Mouse (Mus musculus): ENCODE measurements around the gene F12. TPM values are rescaled to one million over a fixed set of nuclear protein-coding genes. Genes with fewer than 3 reads are reported as not detected.
A peak's percentile ranks its signal among the peaks of the same experiment; 100 is the strongest.

F12 gene
- polyA plus RNA-seq, 1 experiment from 2014 or later, result 5.6 TPM

- Histone ChIP-seq H3K27me3 (ENCODE audit: control insufficient read depth, insufficient read depth, low read length) (peaks cover 4% of the 10 kb centered on the region; the same call in 1 of the 2 replicates), H3K27ac (ENCODE audit: low read length) (peak overlapping the region; percentile 23; the same call in 1 of the 2 replicates), H3K4me2 (ENCODE audit: low read depth, low read length) (peak overlapping the region; percentile 100), H3K4me3 (replicated peaks; ENCODE audit: low read length) (peak overlapping the region; percentile 59), H3K9me3 (replicated peaks; ENCODE audit: control insufficient read depth, low read length) (no peaks in the 10 kb centered on the region), H3K9ac (ENCODE audit: low read length) (peak overlapping the region; percentile 79), H3K36me3 (ENCODE audit: control insufficient read depth, insufficient read depth, low read length) (peaks cover 8% of the 10 kb centered on the region), H3K4me1 (ENCODE audit: control insufficient read depth, insufficient read depth, low read length) (peaks cover 17% of the 10 kb centered on the region)
- peak; percentile 71 for ATAC-seq (ENCODE audit: insufficient read depth, low FRiP score)
- 1% methylated on average over 54 of the region's 54 CpGs for WGBS
Observed at GRCm38 (mm10) chr13:55471156-55471818, 44.7 kb upstream of the F12 start.

- Histone ChIP-seq H3K9me3 (replicated peaks; ENCODE audit: control insufficient read depth, low read length) (no peaks in the 10 kb centered on the region), H3K4me3 (replicated peaks; ENCODE audit: low read length) (no peak overlapping the region), H3K27ac (ENCODE audit: low read length) (no peak overlapping the region), H3K27me3 (ENCODE audit: control insufficient read depth, insufficient read depth, low read length) (peaks cover 4% of the 10 kb centered on the region; the same call in 1 of the 2 replicates), H3K4me2 (ENCODE audit: low read depth, low read length) (no peak overlapping the region), H3K4me1 (ENCODE audit: control insufficient read depth, insufficient read depth, low read length) (peaks cover 17% of the 10 kb centered on the region), H3K9ac (ENCODE audit: low read length) (peak overlapping the region; percentile 79; the same call in 1 of the 2 replicates), H3K36me3 (ENCODE audit: control insufficient read depth, insufficient read depth, low read length) (peaks cover 2% of the 10 kb centered on the region; the same call in 1 of the 2 replicates)
- 76% methylated on average over 9 of the region's 9 CpGs for WGBS
- no peak for ATAC-seq (ENCODE audit: insufficient read depth, low FRiP score)
Observed at GRCm38 (mm10) chr13:55470372-55470771, 43.8 kb upstream of the F12 start.

GRCm38 (mm10) chr13:55468851-55469560 lies 42.4 kb upstream of the F12 start:
- Histone ChIP-seq H3K4me3 (replicated peaks; ENCODE audit: low read length) (no peak overlapping the region), H3K4me2 (ENCODE audit: low read depth, low read length) (no peak overlapping the region), H3K4me1 (ENCODE audit: control insufficient read depth, insufficient read depth, low read length) (peaks cover 26% of the 10 kb centered on the region), H3K36me3 (ENCODE audit: control insufficient read depth, insufficient read depth, low read length) (no peaks in the 10 kb centered on the region), H3K9ac (ENCODE audit: low read length) (no peak overlapping the region), H3K27ac (ENCODE audit: low read length) (no peak overlapping the region), H3K27me3 (ENCODE audit: control insufficient read depth, insufficient read depth, low read length) (peaks cover 4% of the 10 kb centered on the region; the same call in 1 of the 2 replicates), H3K9me3 (replicated peaks; ENCODE audit: control insufficient read depth, low read length) (no peaks in the 10 kb centered on the region)
- ATAC-seq (ENCODE audit: insufficient read depth, low FRiP score), result no peak
- 42% methylated on average over 13 of the region's 13 CpGs for WGBS

- Histone ChIP-seq H3K9me3 (replicated peaks; ENCODE audit: control insufficient read depth, low read length) (no peaks in the 10 kb centered on the region), H3K27me3 (ENCODE audit: control insufficient read depth, insufficient read depth, low read length) (peaks cover 4% of the 10 kb centered on the region; the same call in 1 of the 2 replicates), H3K4me1 (ENCODE audit: control insufficient read depth, insufficient read depth, low read length) (peaks cover 15% of the 10 kb centered on the region), H3K4me3 (replicated peaks; ENCODE audit: low read length) (no peak overlapping the region), H3K36me3 (ENCODE audit: control insufficient read depth, insufficient read depth, low read length) (no peaks in the 10 kb centered on the region), H3K9ac (ENCODE audit: low read length) (no peak overlapping the region), H3K27ac (ENCODE audit: low read length) (no peak overlapping the region), H3K4me2 (ENCODE audit: low read depth, low read length) (no peak overlapping the region)
- WGBS, result 74% methylated on average over 5 of the region's 5 CpGs
- no peak for ATAC-seq (ENCODE audit: insufficient read depth, low FRiP score)
Observed at GRCm38 (mm10) chr13:55465830-55466440, 39.3 kb upstream of the F12 start.

GRCm38 (mm10) chr13:55465184-55465583 lies 38.6 kb upstream of the F12 start:
- Histone ChIP-seq H3K36me3 (ENCODE audit: control insufficient read depth, insufficient read depth, low read length) (no peaks in the 10 kb centered on the region), H3K27me3 (ENCODE audit: control insufficient read depth, insufficient read depth, low read length) (no peaks in the 10 kb centered on the region), H3K4me3 (replicated peaks; ENCODE audit: low read length) (peak overlapping the region; percentile 66; the same call in 1 of the 2 replicates), H3K9me3 (replicated peaks; ENCODE audit: control insufficient read depth, low read length) (no peaks in the 10 kb centered on the region), H3K27ac (ENCODE audit: low read length) (no peak overlapping the region), H3K9ac (ENCODE audit: low read length) (peak overlapping the region; percentile 83), H3K4me2 (ENCODE audit: low read depth, low read length) (peak overlapping the region; percentile 96), H3K4me1 (ENCODE audit: control insufficient read depth, insufficient read depth, low read length) (peaks cover 14% of the 10 kb centered on the region)
- 0 out of 2 replicates have a peak, but pooled peaks have one; percentile 23 for ATAC-seq (ENCODE audit: insufficient read depth, low FRiP score)
- 36% methylated on average over 3 of the region's 3 CpGs for WGBS

GRCm38 (mm10) chr13:55464027-55464884 lies 37.7 kb upstream of the F12 start, which contains the start of gene Prr7:
TSS of gene Prr7 (plus strand) at chr13:55464267.
- H3K27me3 ChIP-seq (ENCODE audit: control insufficient read depth, insufficient read depth, low read length), result no peaks in the 10 kb centered on the region
- H3K9me3 ChIP-seq (replicated peaks; ENCODE audit: control insufficient read depth, low read length), result no peaks in the 10 kb centered on the region
- peak; percentile 52; the same call in 1 of the 2 replicates for ATAC-seq (ENCODE audit: insufficient read depth, low FRiP score)
- H3K9ac ChIP-seq (ENCODE audit: low read length), result peak within 1 kb of the TSS; percentile 83
- WGBS, result under 1% methylated on average over 83 of the region's 84 CpGs
- H3K27ac ChIP-seq (ENCODE audit: low read length), result peak within 1 kb of the TSS; percentile 58; the same call in 1 of the 2 replicates
- H3K36me3 ChIP-seq (ENCODE audit: control insufficient read depth, insufficient read depth, low read length), result 0 out of 2 replicates have a peak, but pooled peaks cover 6% of the 10 kb centered on the region
- peaks cover 14% of the 10 kb centered on the region for H3K4me1 ChIP-seq (ENCODE audit: control insufficient read depth, insufficient read depth, low read length)
- peak within 1 kb of the TSS; percentile 96 for H3K4me2 ChIP-seq (ENCODE audit: low read depth, low read length)
- peak within 1 kb of the TSS; percentile 66 for H3K4me3 ChIP-seq (replicated peaks; ENCODE audit: low read length)

- 12% methylated on average over 14 of the region's 14 CpGs for WGBS
- Histone ChIP-seq H3K27me3 (ENCODE audit: control insufficient read depth, insufficient read depth, low read length) (no peaks in the 10 kb centered on the region), H3K9ac (ENCODE audit: low read length) (peak overlapping the region; percentile 83), H3K4me1 (ENCODE audit: control insufficient read depth, insufficient read depth, low read length) (peaks cover 14% of the 10 kb centered on the region), H3K9me3 (replicated peaks; ENCODE audit: control insufficient read depth, low read length) (no peaks in the 10 kb centered on the region), H3K36me3 (ENCODE audit: control insufficient read depth, insufficient read depth, low read length) (0 out of 2 replicates have a peak, but pooled peaks cover 6% of the 10 kb centered on the region), H3K27ac (ENCODE audit: low read length) (no peak overlapping the region; the same call in 1 of the 2 replicates), H3K4me2 (ENCODE audit: low read depth, low read length) (peak overlapping the region; percentile 96), H3K4me3 (replicated peaks; ENCODE audit: low read length) (peak overlapping the region; percentile 66)
- no peak for ATAC-seq (ENCODE audit: insufficient read depth, low FRiP score)
Observed at GRCm38 (mm10) chr13:55463399-55464026, 36.9 kb upstream of the F12 start.

- no peak overlapping the region for H3K4me2 ChIP-seq (ENCODE audit: low read depth, low read length)
- no peak for ATAC-seq (ENCODE audit: insufficient read depth, low FRiP score)
- WGBS, result 65% methylated on average over 2 of the region's 2 CpGs
Observed at GRCm38 (mm10) chr13:55462965-55463364, 36.4 kb upstream of the F12 start.

More at GRCm38 (mm10) chr13:55462965-55463364, 36.4 kb upstream of the F12 start:
- Histone ChIP-seq H3K9ac (ENCODE audit: low read length) (no peak overlapping the region), H3K27me3 (ENCODE audit: control insufficient read depth, insufficient read depth, low read length) (no peaks in the 10 kb centered on the region), H3K4me3 (replicated peaks; ENCODE audit: low read length) (no peak overlapping the region), H3K9me3 (replicated peaks; ENCODE audit: control insufficient read depth, low read length) (no peaks in the 10 kb centered on the region), H3K4me1 (ENCODE audit: control insufficient read depth, insufficient read depth, low read length) (peaks cover 14% of the 10 kb centered on the region), H3K36me3 (ENCODE audit: control insufficient read depth, insufficient read depth, low read length) (0 out of 2 replicates have a peak, but pooled peaks cover 8% of the 10 kb centered on the region), H3K27ac (ENCODE audit: low read length) (no peak overlapping the region)

All from stomach, embryonic 16.5 days (tissue).